Mouse (Mus musculus) CH12.LX (cell line): ENCODE measurements at regions not wholly inside any gene's neighbourhood (a gene's known extent, or its start where the extent isn't known, plus 50 kb on each side); places are given as distances from the start of the nearest gene placed in this dataset.

ENCODE experiments used
- DNase-seq: peaks from one replicate; pipeline ENCODE4 v3.0.0-alpha.2; 2013; ENCODE audit errors: extremely low read depth
- H3K27ac ChIP-seq: 2 replicates; pipeline ENCODE4 v1.5.1; 2012; ENCODE audit warnings: low read depth, mild to moderate bottlenecking, control low read depth, moderate library complexity; ENCODE audit not compliant: insufficient read depth
- H3K27me3 ChIP-seq: replicated peaks from 2 replicates; pipeline ENCODE3; 2012; ENCODE audit warnings: inconsistent platforms
- H3K36me3 ChIP-seq, 2 experiments: replicated peaks in 1 of 2; 2 replicates each; pipeline versions ENCODE3 to v1.6.1; 2012; ENCODE audit warnings: inconsistent platforms in 1 of 2, low read length in 1 of 2, mild to moderate bottlenecking in 1 of 2, mixed read lengths in 1 of 2, moderate library complexity in 1 of 2; ENCODE audit not compliant: control insufficient read depth in 1 of 2, insufficient read depth in 1 of 2
- H3K4me1 ChIP-seq, 2 experiments: 2 replicates each; pipeline ENCODE4 v1.6.1; 2012; ENCODE audit warnings: inconsistent platforms in 1 of 2, moderate library complexity in 1 of 2; ENCODE audit not compliant: insufficient read depth in 2 of 2, control insufficient read depth in 1 of 2
- H3K4me2 ChIP-seq: 2 replicates; pipeline ENCODE4 v1.6.1; 2012; ENCODE audit warnings: low read depth, mild to moderate bottlenecking, control low read depth; ENCODE audit not compliant: poor library complexity, insufficient read depth, severe bottlenecking
- H3K4me3 ChIP-seq, 3 experiments: fragments of 150-350 bp in 1 of 3; sonication (generic) in 1 of 3; replicated peaks in 1 of 3; 2 replicates each; pipeline versions ENCODE3 to v1.5.1; 2011 to 2012; ENCODE audit warnings: low read depth in 2 of 3, low read length in 2 of 3, mild to moderate bottlenecking in 2 of 3, moderate library complexity in 2 of 3, control low read depth in 1 of 3, improper control_type of control experiment in 1 of 3, inconsistent platforms in 1 of 3, mixed read lengths in 1 of 3; ENCODE audit not compliant: poor library complexity in 1 of 3
- H3K79me2 ChIP-seq: replicated peaks from 2 replicates; pipeline ENCODE4 v1.6.1; 2012; ENCODE audit warnings: mild to moderate bottlenecking, moderate library complexity; ENCODE audit not compliant: control insufficient read depth, poor library complexity, insufficient read depth, severe bottlenecking; ENCODE audit errors: extremely low read depth
- H3K9ac ChIP-seq: 2 replicates; pipeline ENCODE4 v1.6.1; 2012; ENCODE audit warnings: low read depth, mild to moderate bottlenecking, control low read depth, moderate library complexity; ENCODE audit not compliant: insufficient read depth
- H3K9me3 ChIP-seq: replicated peaks from 2 replicates; pipeline ENCODE3; 2012; ENCODE audit warnings: low read length, inconsistent platforms, mixed read lengths
- BHLHE40 ChIP-seq: IDR thresholded peaks from 2 replicates; pipeline ENCODE4 v1.6.1; 2011; ENCODE audit warnings: mild to moderate bottlenecking, low read depth, low read length, improper control_type of control experiment
- CHD2 ChIP-seq: IDR thresholded peaks from 2 replicates; pipeline ENCODE4 v1.6.1; 2011; ENCODE audit warnings: low read length, improper control_type of control experiment
- E2F4 ChIP-seq: IDR thresholded peaks from 2 replicates; pipeline ENCODE4 v1.6.1; 2011; ENCODE audit warnings: low read depth, low read length, improper control_type of control experiment; ENCODE audit not compliant: insufficient replicate concordance
- ELF1 ChIP-seq: IDR thresholded peaks from 2 replicates; pipeline ENCODE4 v1.6.1; 2014; ENCODE audit warnings: low read depth, mild to moderate bottlenecking, inconsistent platforms, low read length, improper control_type of control experiment
- ETS1 ChIP-seq: conservative IDR thresholded peaks from 2 replicates; pipeline ENCODE4 v1.6.1; 2012; ENCODE audit warnings: low read depth, mild to moderate bottlenecking, inconsistent platforms, low read length, improper control_type of control experiment, moderate library complexity
- GABPA ChIP-seq: IDR thresholded peaks from 2 replicates; pipeline ENCODE4 v1.6.1; 2012; ENCODE audit warnings: low read depth, low read length, improper control_type of control experiment, inconsistent platforms; ENCODE audit not compliant: insufficient replicate concordance
- IRF4 ChIP-seq: IDR thresholded peaks from 2 replicates; pipeline ENCODE4 v1.6.1; 2014; ENCODE audit warnings: low read depth, mild to moderate bottlenecking, inconsistent platforms, low read length, improper control_type of control experiment
- JUN ChIP-seq: IDR thresholded peaks from 2 replicates; pipeline ENCODE4 v1.6.1; 2011; ENCODE audit warnings: low read depth, mild to moderate bottlenecking, low read length, improper control_type of control experiment, moderate library complexity; ENCODE audit not compliant: insufficient read depth
- JUND ChIP-seq: conservative IDR thresholded peaks from 2 replicates; pipeline ENCODE4 v1.6.1; 2011; ENCODE audit warnings: low read depth, low read length, improper control_type of control experiment
- KAT2A ChIP-seq: IDR thresholded peaks from 2 replicates; pipeline ENCODE4 v1.6.1; 2012; ENCODE audit warnings: low read length, improper control_type of control experiment, inconsistent platforms; ENCODE audit not compliant: insufficient replicate concordance
- MAZ ChIP-seq: IDR thresholded peaks from 2 replicates; pipeline ENCODE4 v1.6.1; 2012; ENCODE audit warnings: low read depth, mild to moderate bottlenecking, inconsistent platforms, low read length, improper control_type of control experiment, moderate library complexity
- MEF2A ChIP-seq: IDR thresholded peaks from 2 replicates; pipeline ENCODE4 v1.6.1; 2014; ENCODE audit warnings: low read depth, mild to moderate bottlenecking, inconsistent platforms, low read length, improper control_type of control experiment, borderline replicate concordance
- RCOR1 ChIP-seq: conservative IDR thresholded peaks from 2 replicates; pipeline ENCODE4 v1.6.1; 2012; ENCODE audit warnings: low read depth, mild to moderate bottlenecking, inconsistent platforms, low read length, improper control_type of control experiment
- SMC3 ChIP-seq: IDR thresholded peaks from 2 replicates; pipeline ENCODE4 v1.6.1; 2011; ENCODE audit warnings: low read depth, low read length, improper control_type of control experiment
- TBP ChIP-seq: conservative IDR thresholded peaks from 2 replicates; pipeline ENCODE4 v1.6.1; 2011; ENCODE audit warnings: low read depth, low read length, improper control_type of control experiment
- TCF12 ChIP-seq: IDR thresholded peaks from 2 replicates; pipeline ENCODE4 v1.6.1; 2014; ENCODE audit warnings: low read depth, mild to moderate bottlenecking, inconsistent platforms, low read length, improper control_type of control experiment
- UBTF ChIP-seq: IDR thresholded peaks from 2 replicates; pipeline ENCODE4 v1.6.1; 2012; ENCODE audit warnings: low read depth, mild to moderate bottlenecking, inconsistent platforms, low read length, improper control_type of control experiment, moderate library complexity
- USF1 ChIP-seq: IDR thresholded peaks from 2 replicates; pipeline ENCODE4 v1.6.1; 2014; ENCODE audit warnings: low read depth, mild to moderate bottlenecking, inconsistent platforms, low read length, improper control_type of control experiment
- USF2 ChIP-seq: conservative IDR thresholded peaks from 2 replicates; pipeline ENCODE4 v1.6.1; 2011; ENCODE audit warnings: low read depth, low read length, improper control_type of control experiment
- ZMIZ1 ChIP-seq: IDR thresholded peaks from 2 replicates; pipeline ENCODE4 v1.6.1; 2012; ENCODE audit warnings: low read depth, mild to moderate bottlenecking, inconsistent platforms, low read length, improper control_type of control experiment
- dilution Hi-C: fragments of 300-500 bp; cut with MboI; formaldehyde crosslinking; loops from 2 replicates; pipeline ENCODE4 v1.14.3; 2020; ENCODE audit warnings: low sequenced_read_pairs; ENCODE audit not compliant: extremely low pct_unique_long_range_greater_than_20kb, extremely low pct_ligation_motif_present
- in situ Hi-C: fragments of 300-500 bp; cut with MboI; formaldehyde crosslinking; loops from 3 replicates; pipeline ENCODE4 v1.14.3; 2019; ENCODE audit warnings: low sequenced_read_pairs, low pct_ligation_motif_present, low pct_unique_long_range_greater_than_20kb, mixed read lengths

- dilution Hi-C loops (no loop called here), in situ Hi-C loops (no loop called here)
- Histone ChIP-seq H3K9me3 (no peaks in the 10 kb centered on the region), H3K79me2 (no peaks in the 10 kb centered on the region), H3K9ac (no peak overlapping the region), H3K4me2 (no peak overlapping the region), H3K27me3 (no peaks in the 10 kb centered on the region), H3K36me3 (no peaks in the 10 kb centered on the region), H3K27ac (no peak overlapping the region), H3K4me1 (no peaks in the 10 kb centered on the region), H3K4me3 (no peak overlapping the region)
- DNase-seq: no peak
- TF ChIP-seq USF2 (no peak), ELF1 (no peak), ETS1 (no peak), JUND (no peak), GABPA (no peak), RCOR1 (no peak), CHD2 (no peak), UBTF (no peak), USF1 (no peak), TBP (no peak), MAZ (no peak), SMC3 (no peak), TCF12 (no peak), JUN (no peak), IRF4 (no peak)
These were observed 1478.4 kb upstream of the Gm7489 start for GRCm38 (mm10) chr15:52406156-52406885.

- no peak overlapping the region for H3K4me2 ChIP-seq
- dilution Hi-C loops: no loop called here
- TF ChIP-seq ZMIZ1 (no peak), E2F4 (no peak), BHLHE40 (no peak), TCF12 (no peak), KAT2A (no peak), ETS1 (no peak), JUN (no peak), MEF2A (no peak), RCOR1 (no peak)
- no peaks in the 10 kb centered on the region for H3K4me1 ChIP-seq
- in situ Hi-C loops: no loop called here
- no peak for DNase-seq
- no peak overlapping the region for H3K9ac ChIP-seq
- no peak overlapping the region for H3K27ac ChIP-seq
- H3K27me3 ChIP-seq: no peaks in the 10 kb centered on the region
- H3K36me3 ChIP-seq: no peaks in the 10 kb centered on the region
- no peaks in the 10 kb centered on the region for H3K79me2 ChIP-seq
- no peaks in the 10 kb centered on the region for H3K9me3 ChIP-seq
- H3K4me3 ChIP-seq: no peak overlapping the region
These were observed 1471.6 kb upstream of the Gm7489 start for GRCm38 (mm10) chr15:52412869-52413771.
